Mouse (Mus musculus) erythroblast, embryonic 14.5 days (primary cell): ENCODE measurements at regions not wholly inside any gene's neighbourhood (a gene's known extent, or its start where the extent isn't known, plus 50 kb on each side); places are given as distances from the start of the nearest gene placed in this dataset.
"Not testable (repeated sequence)": the region's sequence is repeated elsewhere in the genome, so short reads cannot be mapped to it uniquely, and the experiment has no call there.

ENCODE experiments used
- H3K27me3 ChIP-seq: 2 replicates; pipeline ENCODE4 v1.6.1; 2012; ENCODE audit warnings: inconsistent platforms; ENCODE audit not compliant: control insufficient read depth
- H3K36me3 ChIP-seq: 2 replicates; pipeline ENCODE4 v1.6.1; 2012; ENCODE audit warnings: mild to moderate bottlenecking, inconsistent platforms; ENCODE audit not compliant: control insufficient read depth
- H3K4me1 ChIP-seq: 2 replicates; pipeline ENCODE4 v1.6.1; 2012; ENCODE audit warnings: inconsistent platforms; ENCODE audit not compliant: control insufficient read depth
- H3K4me3 ChIP-seq: replicated peaks from 2 replicates; pipeline ENCODE3; 2012; ENCODE audit warnings: moderate library complexity, mild to moderate bottlenecking, inconsistent platforms
- H3K9me3 ChIP-seq: 2 replicates; pipeline ENCODE4 v1.6.1; 2012; ENCODE audit warnings: low read length, inconsistent platforms, mixed read lengths; ENCODE audit not compliant: control insufficient read depth
- GATA1 ChIP-seq: IDR thresholded peaks from 2 replicates; pipeline ENCODE4 v1.6.1; 2012; ENCODE audit warnings: low read length, inconsistent platforms, mixed read lengths
- TAL1 ChIP-seq: IDR thresholded peaks from 3 replicates; pipeline ENCODE4 v1.6.1; 2012; ENCODE audit warnings: low read length, inconsistent platforms, mixed read lengths

GRCm38 (mm10) chr6:31834503-31834902 lies 215.5 kb upstream of the 1700012A03Rik start:
- Histone ChIP-seq H3K4me1 (no peaks in the 10 kb centered on the region), H3K9me3 (no peaks in the 10 kb centered on the region), H3K36me3 (no peaks in the 10 kb centered on the region), H3K4me3 (no peak overlapping the region), H3K27me3 (no peaks in the 10 kb centered on the region)
- TF ChIP-seq TAL1 (no peak), GATA1 (no peak)

- H3K9me3 ChIP-seq, result no peaks in the 10 kb centered on the region
- H3K4me3 ChIP-seq, result no peak overlapping the region
- TF ChIP-seq TAL1, result no peak
- TF ChIP-seq GATA1, result no peak
These were observed 219.4 kb upstream of the 1700012A03Rik start for GRCm38 (mm10) chr6:31830610-31831009.

GRCm38 (mm10) chr6:31823616-31824015 lies 226.4 kb upstream of the 1700012A03Rik start:
- TF ChIP-seq TAL1, result no peak
- TF ChIP-seq GATA1, result no peak
- Histone ChIP-seq H3K9me3 (no peaks in the 10 kb centered on the region), H3K27me3 (no peaks in the 10 kb centered on the region), H3K36me3 (no peaks in the 10 kb centered on the region), H3K4me1 (no peaks in the 10 kb centered on the region), H3K4me3 (no peak overlapping the region)

More at GRCm38 (mm10) chr6:31830610-31831009, 219.4 kb upstream of the 1700012A03Rik start:
- Histone ChIP-seq H3K27me3 (no peaks in the 10 kb centered on the region), H3K36me3 (no peaks in the 10 kb centered on the region), H3K4me1 (no peaks in the 10 kb centered on the region)

GRCm38 (mm10) chr6:31822186-31823085 lies 227.6 kb upstream of the 1700012A03Rik start:
- Histone ChIP-seq H3K9me3 (peaks cover 4% of the 10 kb centered on the region), H3K4me1 (peaks cover 8% of the 10 kb centered on the region), H3K4me3 (no peak overlapping the region), H3K27me3 (no peaks in the 10 kb centered on the region), H3K36me3 (no peaks in the 10 kb centered on the region)
- TF ChIP-seq TAL1 (no peak), GATA1 (no peak)

- H3K27me3 ChIP-seq, result no peaks in the 10 kb centered on the region
- peaks cover 6% of the 10 kb centered on the region for H3K9me3 ChIP-seq
- H3K4me1 ChIP-seq, result peaks cover 10% of the 10 kb centered on the region
- no peaks in the 10 kb centered on the region for H3K36me3 ChIP-seq
- H3K4me3 ChIP-seq, result no peak overlapping the region
- no peak for TF ChIP-seq GATA1
- no peak for TF ChIP-seq TAL1
These were observed 228.4 kb upstream of the 1700012A03Rik start for GRCm38 (mm10) chr6:31821621-31822020.

GRCm38 (mm10) chr6:31817640-31818039 lies 232.4 kb upstream of the 1700012A03Rik start:
- TF ChIP-seq GATA1 (no peak), TAL1 (no peak)
- Histone ChIP-seq H3K36me3 (no peaks in the 10 kb centered on the region), H3K4me3 (no peak overlapping the region), H3K9me3 (peaks cover 6% of the 10 kb centered on the region), H3K4me1 (peaks cover 10% of the 10 kb centered on the region), H3K27me3 (no peaks in the 10 kb centered on the region)

GRCm38 (mm10) chr6:31811890-31812289 lies 238.2 kb upstream of the 1700012A03Rik start:
- no peaks in the 10 kb centered on the region; the same call in 1 of the 2 replicates for H3K9me3 ChIP-seq
- H3K4me3 ChIP-seq, result no peak overlapping the region
- TF ChIP-seq GATA1, result no peak
- no peak for TF ChIP-seq TAL1

GRCm38 (mm10) chr6:31810602-31811512 lies 239.2 kb upstream of the 1700012A03Rik start:
- no peaks in the 10 kb centered on the region; the same call in 1 of the 2 replicates for H3K9me3 ChIP-seq
- no peaks in the 10 kb centered on the region for H3K27me3 ChIP-seq
- no peak for TF ChIP-seq TAL1
- TF ChIP-seq GATA1, result no peak
- no peaks in the 10 kb centered on the region for H3K36me3 ChIP-seq
- H3K4me1 ChIP-seq, result peaks cover 5% of the 10 kb centered on the region
- H3K4me3 ChIP-seq, result no peak overlapping the region

More at GRCm38 (mm10) chr6:31811890-31812289, 238.2 kb upstream of the 1700012A03Rik start:
- no peaks in the 10 kb centered on the region for H3K36me3 ChIP-seq
- H3K4me1 ChIP-seq, result peaks cover 5% of the 10 kb centered on the region
- no peaks in the 10 kb centered on the region for H3K27me3 ChIP-seq

- not testable (repeated sequence) for H3K27me3 ChIP-seq
- H3K4me3 ChIP-seq, result peak overlapping the region; percentile 42
These were observed 240.7 kb upstream of the Podxl start for GRCm38 (mm10) chr6:31804468-31804867.

GRCm38 (mm10) chr6:31803222-31803621 lies 239.4 kb upstream of the Podxl start:
- H3K36me3 ChIP-seq, H3K4me3 ChIP-seq, H3K27me3 ChIP-seq, H3K9me3 ChIP-seq, H3K4me1 ChIP-seq: not testable (repeated sequence)

More at GRCm38 (mm10) chr6:31804468-31804867, 240.7 kb upstream of the Podxl start:
- not testable (repeated sequence) for H3K36me3 ChIP-seq, H3K9me3 ChIP-seq, H3K4me1 ChIP-seq
